Mouse (Mus musculus) lung, postnatal 25 days (tissue): ENCODE results near the gene Rora.

Source experiments
- DNase-seq: peaks from one replicate; pipeline ENCODE4 v3.0.0; 2022; ENCODE audit warnings: low spot score

Rora gene

GRCm38 (mm10) chr9:68956210-68956874 lies 302.8 kb downstream of the Rora start:
- no peak for DNase-seq

GRCm38 (mm10) chr9:68956938-68957573 lies 303.5 kb downstream of the Rora start:
- DNase-seq = peak; percentile 66

- no peak for DNase-seq
Measured at GRCm38 (mm10) chr9:68957793-68958192, 304.2 kb downstream of the Rora start.

- no peak for DNase-seq
Measured at GRCm38 (mm10) chr9:68958919-68959318, 305.3 kb downstream of the Rora start.

- no peak for DNase-seq
Measured at GRCm38 (mm10) chr9:68963898-68964297, 310.3 kb downstream of the Rora start.

GRCm38 (mm10) chr9:68966540-68966939 lies 313.0 kb downstream of the Rora start:
- peak; percentile 33 for DNase-seq

GRCm38 (mm10) chr9:68970074-68970473 lies 316.5 kb downstream of the Rora start:
- no peak for DNase-seq

- no peak for DNase-seq
Measured at GRCm38 (mm10) chr9:68972277-68972676, 318.7 kb downstream of the Rora start.

- no peak for DNase-seq
Measured at GRCm38 (mm10) chr9:68974517-68974916, 320.9 kb downstream of the Rora start.

GRCm38 (mm10) chr9:68976136-68976535 lies 322.6 kb downstream of the Rora start:
- no peak for DNase-seq

GRCm38 (mm10) chr9:68976851-68977250 lies 323.3 kb downstream of the Rora start:
- no peak for DNase-seq

GRCm38 (mm10) chr9:68978656-68979055 lies 325.1 kb downstream of the Rora start:
- DNase-seq = no peak

- DNase-seq = no peak
Measured at GRCm38 (mm10) chr9:68980041-68980440, 326.5 kb downstream of the Rora start.

GRCm38 (mm10) chr9:68985046-68985445 lies 331.5 kb downstream of the Rora start:
- DNase-seq = no peak

GRCm38 (mm10) chr9:68985796-68986195 lies 332.2 kb downstream of the Rora start:
- DNase-seq = no peak

GRCm38 (mm10) chr9:68987290-68988042 lies 333.9 kb downstream of the Rora start:
- no peak for DNase-seq

- no peak for DNase-seq
Measured at GRCm38 (mm10) chr9:68988162-68988911, 334.8 kb downstream of the Rora start.

GRCm38 (mm10) chr9:68989885-68990449 lies 336.4 kb downstream of the Rora start:
- DNase-seq = no peak

- DNase-seq = no peak
Measured at GRCm38 (mm10) chr9:68993881-68994280, 340.3 kb downstream of the Rora start.

GRCm38 (mm10) chr9:68998961-68999360 lies 345.4 kb downstream of the Rora start:
- no peak for DNase-seq

GRCm38 (mm10) chr9:69004514-69004913 lies 350.9 kb downstream of the Rora start:
- peak; percentile 11 for DNase-seq

- DNase-seq = peak; percentile 60
Measured at GRCm38 (mm10) chr9:69006666-69007065, 353.1 kb downstream of the Rora start.
